Mouse (Mus musculus) layer of hippocampus, adult 9-11 months (tissue): ENCODE results near the gene Jak1.

Experiments used
- DNase-seq: peaks from one replicate; pipeline ENCODE4 v3.0.0; 2022

The Jak1 gene

DNA sequence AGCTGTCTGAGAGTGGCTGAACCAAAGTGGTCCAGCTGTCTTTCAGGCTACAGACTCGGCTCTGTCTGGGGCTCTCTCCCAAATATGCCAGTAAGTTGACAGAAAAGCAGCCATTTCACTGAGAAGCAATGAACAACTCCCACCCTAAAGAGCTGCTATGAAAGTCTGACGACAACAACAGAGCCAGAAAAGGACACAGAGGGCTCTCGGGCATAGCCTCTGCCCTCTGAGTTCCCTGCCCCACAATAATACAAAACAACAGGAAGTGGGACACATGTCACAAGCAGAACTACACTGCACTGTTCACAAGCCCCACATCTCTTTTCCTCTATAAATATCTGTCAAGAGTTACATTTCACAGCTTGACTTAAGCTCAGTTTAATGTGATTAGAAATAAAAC, 79.9 kb downstream of the Jak1 start:
- no peak for DNase-seq

DNA sequence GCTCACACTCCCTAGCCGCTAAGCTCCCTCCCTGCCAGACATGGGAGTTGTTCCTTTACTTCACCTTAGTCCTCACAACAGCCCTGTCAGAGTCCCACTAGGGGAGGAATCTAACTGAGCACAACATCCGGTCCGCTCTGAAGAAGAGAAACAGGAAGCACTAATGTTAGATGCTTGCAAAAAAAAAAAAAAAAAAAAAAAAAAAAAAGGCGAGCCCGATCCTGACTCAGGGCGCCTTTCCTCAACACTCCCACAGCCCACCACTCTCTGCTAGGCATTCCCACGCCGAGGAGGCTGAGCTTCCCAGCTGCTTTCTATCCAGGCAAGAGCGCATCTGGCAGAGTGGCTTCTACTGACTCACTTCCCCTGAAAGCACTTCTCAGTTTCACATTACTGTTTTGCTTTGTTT, 82.5 kb downstream of the Jak1 start:
- DNase-seq: no peak

DNA sequence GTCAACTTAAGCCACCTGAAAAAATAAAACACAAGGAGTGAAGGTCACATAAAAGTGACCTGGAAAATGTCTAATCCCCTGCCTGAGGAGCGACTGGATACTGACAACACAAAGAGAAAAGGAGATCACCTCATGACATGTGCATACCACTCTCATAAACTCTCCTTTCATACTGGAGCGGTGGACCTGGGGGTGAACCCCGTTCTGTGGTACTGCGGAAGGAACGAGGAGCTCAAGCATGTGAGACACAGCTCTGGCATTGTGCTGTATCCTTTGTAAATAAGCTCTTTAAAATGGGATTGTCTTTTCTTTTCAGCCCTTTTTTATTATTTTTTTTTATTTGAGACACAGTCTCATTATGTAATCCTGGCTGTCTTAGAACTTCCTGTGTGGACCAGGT, 84.4 kb downstream of the Jak1 start:
- DNase-seq: no peak

DNA sequence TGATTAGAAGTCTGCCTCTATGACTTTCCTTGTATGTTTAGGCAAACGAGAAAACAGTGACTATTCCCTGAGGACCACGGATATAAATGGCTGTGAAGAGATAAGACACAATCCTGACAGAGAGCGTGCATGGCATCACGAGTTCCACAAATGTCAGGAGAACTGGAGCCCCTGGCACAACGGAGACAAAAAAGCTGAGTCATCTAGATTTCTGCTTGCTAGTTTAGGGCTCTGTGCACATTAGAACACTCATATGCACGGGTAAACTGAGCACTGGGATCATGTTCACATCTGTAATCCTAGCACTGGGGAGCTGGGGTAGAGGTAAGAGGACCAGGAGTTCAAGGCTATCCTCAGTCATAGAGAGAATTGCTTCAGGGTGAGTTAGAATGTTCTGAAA, 85.2 kb downstream of the Jak1 start:
- no peak for DNase-seq

DNA sequence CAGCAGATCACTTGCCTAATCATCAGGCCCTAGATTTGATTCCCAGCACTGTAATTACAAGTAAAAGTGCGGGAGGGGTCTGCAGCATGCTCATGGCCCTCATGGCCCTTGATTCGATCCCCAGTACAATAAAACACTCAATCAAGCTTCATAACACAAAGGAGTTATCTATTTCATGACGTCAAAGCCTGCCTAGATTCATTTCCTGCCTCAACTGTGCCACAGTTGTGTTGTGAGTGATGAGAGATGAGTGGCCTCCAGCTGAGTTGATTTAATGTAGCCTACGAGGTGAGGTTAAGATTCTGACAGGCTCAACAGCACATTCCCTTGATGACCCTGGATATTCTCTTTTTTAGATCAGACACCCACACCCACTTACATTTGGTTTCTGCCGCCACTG, 86.0 kb downstream of the Jak1 start:
- DNase-seq: no peak

DNA sequence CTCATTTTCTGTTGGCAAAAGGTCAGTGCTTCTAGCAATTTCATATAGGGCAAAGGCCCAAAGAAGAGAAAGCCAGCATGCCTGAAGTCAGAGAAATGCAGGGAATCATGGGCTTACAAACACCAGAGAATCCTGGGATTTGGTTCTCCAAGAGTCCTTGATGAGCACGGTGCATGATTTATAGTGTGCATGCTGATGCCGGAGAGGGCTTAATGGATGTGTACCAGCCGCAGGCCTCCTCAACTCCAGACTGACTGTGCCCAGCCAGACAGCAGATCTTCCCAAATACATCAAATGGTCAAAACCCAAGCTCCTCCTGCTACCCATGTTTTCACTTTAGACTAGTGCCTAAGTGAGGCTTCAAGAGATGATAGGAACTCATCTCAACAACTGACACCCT, 87.3 kb downstream of the Jak1 start:
- no peak for DNase-seq

DNA sequence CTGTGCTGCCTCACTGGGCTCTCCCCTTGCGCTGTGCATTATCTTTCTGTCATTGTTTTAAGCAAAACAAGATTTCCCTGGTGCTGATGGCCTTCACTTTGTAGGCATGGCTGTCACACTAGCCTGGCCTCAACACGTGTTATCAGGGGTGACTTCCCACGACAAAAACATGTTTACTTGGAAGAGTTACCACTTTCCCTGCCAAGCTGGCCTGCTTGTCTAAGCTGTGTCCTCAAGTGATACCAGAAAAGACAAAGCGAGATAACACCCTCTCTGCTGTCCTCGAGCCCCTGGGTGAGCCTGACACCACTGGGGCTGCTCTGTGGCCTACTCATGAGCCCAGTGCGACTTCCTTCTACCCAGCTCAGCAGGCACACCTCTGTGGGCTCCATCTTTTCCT, 89.0 kb downstream of the Jak1 start:
- no peak for DNase-seq

DNA sequence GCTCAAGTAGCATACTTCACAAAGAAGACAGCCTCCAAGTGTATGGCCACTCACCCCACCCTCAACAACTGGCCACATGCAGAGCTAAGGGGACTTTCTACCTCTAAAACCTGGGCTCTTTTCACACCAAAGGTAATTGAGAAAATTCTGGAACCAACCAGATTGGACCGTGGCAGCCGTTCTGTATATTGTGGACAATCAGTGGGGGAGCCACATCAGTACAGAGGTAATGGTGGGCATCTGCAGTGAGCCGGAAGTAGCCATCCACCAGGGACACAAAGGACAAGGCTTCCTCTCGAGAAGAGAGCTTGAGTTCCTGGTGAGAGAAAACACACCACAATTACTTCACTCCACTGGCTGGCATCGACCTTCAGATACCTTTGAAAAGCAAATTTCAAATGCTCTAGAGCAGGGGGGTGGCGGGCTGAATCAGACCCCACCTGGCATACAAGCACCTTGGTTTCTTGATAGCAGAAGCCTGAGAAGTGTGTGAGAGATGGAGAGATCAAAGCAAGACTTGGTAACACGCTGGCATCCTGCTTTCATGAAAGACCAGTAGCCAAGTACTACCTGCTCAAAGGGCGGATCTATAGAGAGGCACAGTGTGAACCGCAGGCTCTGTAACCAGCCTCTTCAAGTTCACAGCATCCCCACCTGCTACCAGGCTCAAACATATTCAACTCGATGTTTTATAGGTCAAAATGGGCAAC, 90.0 kb downstream of the Jak1 start:
- DNase-seq: no peak

DNA sequence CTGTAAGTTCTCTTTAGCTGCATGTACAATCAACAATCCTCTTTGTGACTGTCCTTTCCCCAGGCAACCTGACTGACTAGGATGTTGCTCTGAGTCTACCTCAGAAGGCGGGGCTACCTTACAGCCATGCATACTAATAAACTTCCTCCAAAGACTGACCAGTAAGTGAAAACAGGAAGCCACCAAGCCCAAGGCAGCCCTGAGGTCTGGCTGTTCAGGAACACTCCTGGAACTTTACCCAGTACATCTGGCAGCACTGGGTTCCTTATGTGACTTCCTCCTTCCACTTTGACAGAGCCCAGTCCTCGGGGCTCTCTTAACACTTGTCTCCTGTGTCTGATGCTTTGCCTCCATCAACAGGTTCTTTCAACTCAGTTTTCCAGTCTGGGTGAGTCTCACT, 92.3 kb downstream of the Jak1 start:
- peak; percentile 34 for DNase-seq

DNA sequence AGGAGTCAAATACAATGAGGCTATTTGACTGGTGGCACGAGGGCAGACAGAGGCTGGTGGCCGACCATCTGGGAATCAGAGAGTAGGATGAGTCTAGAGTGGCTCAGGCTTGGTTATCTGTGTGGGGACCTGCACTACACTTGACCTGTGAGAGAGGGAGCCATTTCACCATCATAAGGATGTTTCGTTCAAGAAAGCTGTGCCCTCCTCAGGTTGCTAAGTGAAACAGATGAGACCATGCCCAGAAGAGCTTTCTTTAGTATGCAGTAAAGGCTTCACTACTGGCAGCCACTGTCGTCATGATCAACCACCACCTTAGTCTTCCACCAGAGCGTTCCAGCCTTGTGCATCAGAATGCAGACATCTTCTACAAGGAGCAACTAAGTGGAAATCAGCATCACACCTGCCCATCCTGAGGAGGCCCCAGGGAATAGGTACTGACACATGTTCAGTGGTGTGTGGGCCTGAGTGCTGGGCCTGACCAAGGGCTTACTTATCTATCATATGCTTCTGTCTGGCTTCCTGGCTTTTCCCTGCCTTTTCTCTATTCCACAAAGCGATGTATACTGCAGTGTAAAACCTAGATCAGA, 96.8 kb downstream of the Jak1 start:
- DNase-seq: peak; percentile 58

DNA sequence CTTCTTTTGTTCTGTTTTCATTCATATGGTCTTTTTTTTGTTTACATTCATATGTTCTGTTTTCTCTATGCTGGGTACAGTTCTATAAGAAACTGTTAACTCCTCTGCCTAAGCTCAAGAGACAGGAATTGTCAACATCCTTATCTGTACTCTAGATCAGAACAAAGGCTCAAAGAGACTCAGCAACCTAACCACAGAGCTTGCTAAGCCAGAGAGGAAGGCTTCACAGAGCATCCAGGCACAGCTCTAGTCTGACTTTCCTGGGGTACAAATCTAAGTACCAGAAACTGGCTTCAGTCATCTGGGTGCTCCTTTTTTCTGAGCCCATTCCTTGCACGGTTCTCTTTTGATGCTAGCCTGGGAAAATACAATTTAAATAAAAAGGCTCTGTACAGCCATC, 97.3 kb downstream of the Jak1 start:
- DNase-seq: no peak

DNA sequence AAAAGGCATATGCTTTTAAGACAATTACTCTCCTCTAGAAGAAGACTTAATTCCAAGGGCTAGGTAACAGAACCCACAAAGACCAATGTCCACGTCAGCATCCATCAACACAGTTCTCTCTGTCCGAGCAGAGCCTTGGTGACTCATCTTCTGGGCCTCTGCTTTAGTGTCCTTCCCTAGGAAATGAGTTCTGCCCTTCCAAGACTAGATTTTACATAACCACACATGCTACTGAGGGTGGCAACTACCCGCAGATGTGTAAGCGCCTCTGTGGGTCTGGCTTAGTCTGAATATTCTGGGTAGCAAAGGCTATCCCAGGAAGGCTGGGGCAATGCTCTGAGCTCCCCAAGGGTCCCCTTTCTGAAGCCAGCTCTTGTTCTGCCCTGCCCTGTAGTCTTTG, 99.3 kb downstream of the Jak1 start:
- DNase-seq: no peak

DNA sequence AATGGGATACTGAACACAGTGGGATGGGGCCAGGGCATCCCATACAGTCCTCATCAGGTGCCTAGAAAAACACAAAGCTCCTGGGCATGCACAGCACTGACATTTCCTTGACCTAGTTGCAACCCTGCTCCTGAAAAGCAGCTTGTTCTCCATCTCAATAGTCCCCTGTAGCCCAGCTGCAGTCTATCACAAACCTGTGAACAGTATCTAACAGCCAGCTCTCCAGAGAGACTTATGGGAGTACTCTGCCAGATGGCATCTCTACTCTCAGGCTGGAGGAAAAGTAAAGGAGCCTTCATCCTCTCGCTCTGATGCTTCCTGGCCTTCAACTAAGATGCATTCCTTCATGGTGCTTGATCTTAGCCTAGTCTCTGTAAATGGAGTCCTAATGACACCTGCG, 100.4 kb downstream of the Jak1 start:
- DNase-seq: no peak

DNA sequence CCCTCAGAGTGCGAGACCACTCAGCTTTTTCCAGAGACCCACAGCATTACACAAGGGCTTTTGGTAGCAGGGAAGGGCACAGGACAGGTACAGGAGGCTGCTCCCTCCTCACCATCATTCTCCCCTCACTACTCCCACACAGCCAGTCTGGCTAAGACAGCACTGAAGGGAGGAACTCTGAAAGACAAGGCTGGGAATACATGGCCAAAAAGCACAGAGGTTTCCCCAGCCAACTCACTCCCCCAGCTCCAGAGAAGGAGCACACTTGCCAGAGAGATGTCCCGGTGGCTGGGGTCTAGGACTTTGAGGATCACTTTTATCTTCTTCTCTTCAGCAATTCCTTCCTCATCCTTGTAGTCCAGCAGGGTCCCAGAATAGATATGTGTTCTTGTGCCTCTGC, 100.9 kb downstream of the Jak1 start:
- no peak for DNase-seq

DNA sequence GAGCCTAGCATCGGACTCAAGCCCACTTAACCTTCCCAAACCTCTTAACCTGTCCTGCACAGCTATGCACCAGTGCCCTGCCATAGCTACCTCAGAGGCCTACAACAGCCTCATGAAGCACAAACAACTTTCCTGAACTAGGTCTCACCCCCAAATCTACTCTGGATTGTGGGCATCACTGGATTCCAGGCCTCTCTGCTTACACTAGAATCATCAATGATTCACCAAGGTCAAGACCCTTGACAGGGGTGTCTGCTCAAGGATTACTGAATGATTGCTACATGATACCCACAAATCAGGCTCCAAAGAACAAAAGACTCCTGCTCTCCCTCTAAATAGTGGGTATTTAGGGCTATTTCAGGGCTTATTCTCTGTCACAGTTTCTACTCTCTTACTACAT, 104.3 kb downstream of the Jak1 start:
- DNase-seq: no peak

DNA sequence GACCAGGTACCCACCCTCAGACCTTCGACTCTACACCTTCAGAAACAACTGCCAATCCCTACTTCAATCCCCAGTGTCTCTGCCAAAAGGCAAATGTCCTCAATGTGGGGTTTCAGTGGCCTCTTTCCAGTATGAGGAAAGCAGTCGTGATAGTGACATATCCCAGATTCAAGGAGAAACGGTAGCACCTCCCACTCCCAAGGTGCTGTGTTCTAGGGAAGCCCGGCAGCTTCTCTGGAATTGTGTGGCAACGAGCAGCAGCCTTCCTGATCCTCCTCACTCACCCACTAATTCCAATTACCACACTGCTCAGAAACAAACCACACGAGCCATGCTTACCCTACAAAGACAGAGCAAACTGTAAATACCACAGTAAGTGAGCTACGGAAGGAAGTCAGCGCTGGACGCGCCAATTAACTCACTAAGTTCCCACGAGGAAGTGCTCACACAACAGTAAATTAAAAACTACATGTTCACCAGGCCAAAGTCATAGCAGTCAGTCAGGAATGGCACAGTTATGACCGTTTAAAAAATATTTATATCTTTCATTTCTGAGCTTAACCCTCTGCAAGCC, 105.8 kb downstream of the Jak1 start:
- DNase-seq: no peak

DNA sequence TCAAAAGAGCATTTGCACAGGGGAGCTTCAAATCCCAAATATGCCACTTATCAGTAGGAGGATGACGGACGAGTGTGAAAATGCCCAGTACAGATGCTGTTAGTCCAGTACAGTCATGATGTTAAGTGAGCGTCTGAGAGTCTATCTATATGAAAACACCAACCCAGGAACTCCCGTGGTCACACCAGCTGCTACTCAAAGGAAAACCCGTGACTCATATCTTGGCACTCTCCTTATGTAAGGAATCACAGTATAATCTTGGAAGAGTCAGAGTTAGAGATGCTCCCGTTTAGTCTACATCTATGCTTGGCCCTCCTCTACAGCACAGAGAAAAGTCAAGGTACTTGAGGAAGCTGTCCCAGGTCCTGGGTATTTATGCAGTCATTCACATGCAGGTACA, 106.8 kb downstream of the Jak1 start:
- DNase-seq: peak; percentile 63

DNA sequence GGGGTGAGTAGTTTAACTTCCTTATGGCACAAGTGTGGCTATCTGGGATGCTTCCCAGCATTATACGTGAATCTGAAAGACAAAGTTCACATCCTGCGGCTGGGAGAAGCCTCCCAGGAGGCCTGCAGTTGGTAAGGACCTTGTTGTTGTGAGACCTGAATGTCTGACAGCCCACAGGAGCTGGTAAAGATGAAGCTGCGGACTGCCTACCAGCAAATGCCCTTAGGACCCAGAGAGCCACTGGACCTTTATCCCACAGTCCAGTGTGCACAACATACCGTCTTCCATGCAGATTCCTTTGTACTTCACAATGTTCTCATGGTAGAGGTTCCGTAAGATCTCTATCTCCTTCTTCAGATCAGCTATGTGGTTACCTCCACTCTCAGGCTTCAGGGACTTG, 107.6 kb downstream of the Jak1 start:
- no peak for DNase-seq

DNA sequence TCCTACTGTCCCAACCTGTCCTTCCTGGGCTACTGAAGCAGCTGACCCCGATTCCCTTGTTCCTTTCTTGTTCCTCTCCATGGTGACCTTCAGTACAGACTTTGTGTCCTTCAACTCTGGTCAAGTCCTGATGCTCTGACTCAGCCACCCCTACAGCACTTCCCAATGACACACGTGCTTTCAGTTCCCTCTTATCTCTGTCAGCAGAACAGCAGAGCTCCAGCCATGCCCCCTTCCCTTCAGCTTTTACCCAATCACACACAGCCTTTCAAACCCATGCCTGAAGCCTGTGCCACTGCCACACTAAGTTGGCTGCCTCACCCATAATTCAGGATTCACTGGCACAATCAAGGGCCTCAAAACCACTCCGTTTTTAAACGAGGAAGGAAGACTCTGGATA, 109.5 kb downstream of the Jak1 start:
- no peak for DNase-seq

DNA sequence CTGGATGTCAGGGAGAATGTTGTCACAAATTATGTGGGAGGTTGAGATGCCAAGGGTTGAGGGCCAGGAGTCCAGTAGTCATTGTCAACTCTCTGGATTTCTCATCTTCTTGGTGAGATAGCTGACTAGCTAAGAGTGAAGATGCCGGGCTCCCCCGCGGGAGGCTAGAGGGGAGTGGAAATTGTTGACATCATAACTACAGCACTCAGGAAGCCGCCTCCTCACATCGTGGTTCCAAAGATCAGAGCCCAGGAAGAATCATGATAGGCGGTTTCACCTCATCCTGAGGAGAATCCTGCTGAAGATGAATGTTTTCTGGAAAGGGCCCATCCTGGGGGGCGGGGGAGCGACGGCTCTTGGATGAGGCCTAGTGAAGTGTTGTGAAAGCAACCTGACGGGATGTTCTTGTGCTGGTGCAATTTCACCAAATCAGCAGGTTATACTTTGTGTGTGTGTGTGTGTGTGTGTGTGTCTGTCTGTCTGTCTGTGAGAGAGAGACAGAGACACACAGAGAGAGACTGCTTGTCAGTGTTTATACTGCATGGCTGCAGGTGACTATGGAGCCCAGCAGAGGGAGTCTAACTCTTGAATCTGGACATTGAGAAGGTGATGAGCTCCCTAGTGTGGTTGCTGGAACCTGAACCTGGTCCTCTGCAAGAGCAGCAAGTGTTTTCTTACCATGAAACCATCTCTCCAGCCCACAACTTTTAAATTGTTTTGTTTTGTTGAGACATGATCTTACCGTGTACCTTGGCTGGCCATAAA, 118.0 kb downstream of the Jak1 start:
- no peak for DNase-seq

DNA sequence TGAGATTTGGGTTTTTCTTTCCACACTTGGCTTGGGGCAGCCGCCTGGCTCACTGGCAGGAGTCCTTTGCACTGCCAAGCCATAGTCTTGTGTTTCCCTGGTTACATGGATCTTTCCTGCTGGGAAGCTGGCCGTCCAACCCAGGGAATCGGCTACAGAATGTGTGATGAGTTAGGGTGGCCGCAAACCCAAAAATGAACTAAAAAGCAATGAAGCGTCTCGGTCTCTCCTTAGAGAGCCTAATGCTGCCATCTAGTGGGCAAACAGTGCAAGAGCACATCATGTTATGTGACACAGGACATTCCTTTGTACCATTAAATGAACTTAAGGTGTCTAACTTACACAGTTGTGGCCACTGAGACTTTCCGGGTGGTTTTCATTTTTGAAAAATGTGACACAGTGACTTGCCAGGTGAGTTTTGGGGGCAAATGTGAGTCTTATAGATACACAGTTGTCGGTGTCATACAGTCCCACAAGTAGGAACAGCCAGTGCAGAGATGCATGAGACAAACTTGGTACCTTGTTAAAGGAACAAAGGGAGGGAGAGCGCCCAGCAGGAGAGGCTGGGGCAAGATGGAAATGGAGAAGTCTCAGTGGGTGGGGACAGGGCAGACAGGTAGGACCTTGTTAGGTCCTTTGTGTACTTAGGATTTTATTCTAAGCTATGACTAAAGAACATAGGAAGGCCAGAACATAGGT, 118.9 kb downstream of the Jak1 start:
- peak; percentile 83 for DNase-seq

DNA sequence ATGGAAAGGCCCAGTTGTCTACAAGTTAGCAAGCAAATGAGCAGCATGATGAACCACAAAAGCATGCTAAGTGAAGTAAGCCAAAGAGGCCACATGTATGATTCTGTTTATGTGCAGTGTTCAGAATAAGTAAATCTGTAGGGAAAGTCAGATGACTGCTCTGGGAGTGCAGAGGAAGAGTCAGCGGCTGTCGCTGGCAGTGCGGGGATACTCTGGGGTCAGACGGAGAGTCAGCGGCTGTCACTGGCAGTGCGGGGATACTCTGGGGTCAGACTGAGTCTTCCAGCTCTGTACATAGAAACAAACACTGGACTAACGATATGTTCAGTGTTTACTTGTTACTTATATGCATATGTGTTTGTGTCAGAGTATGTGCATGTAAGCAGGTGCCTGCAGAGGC, 120.3 kb downstream of the Jak1 start:
- no peak for DNase-seq

DNA sequence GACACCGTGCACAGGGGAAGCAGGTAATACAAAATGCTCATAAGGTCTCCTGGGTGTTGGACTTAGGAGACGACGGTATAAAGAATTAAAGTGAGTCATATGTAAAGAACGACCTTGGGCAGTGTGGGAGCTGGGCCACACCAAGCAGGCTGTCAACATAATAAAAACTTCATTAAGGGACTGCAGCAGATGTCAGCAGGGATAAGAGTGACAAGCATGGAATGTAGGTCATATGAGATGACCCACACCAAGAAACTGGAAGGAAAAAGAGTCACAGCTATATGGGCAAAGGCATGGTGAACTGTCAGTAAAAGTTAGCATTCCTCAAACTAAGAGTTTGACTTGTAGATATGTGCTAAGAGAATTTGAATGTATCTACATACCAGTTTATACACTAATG, 120.7 kb downstream of the Jak1 start:
- DNase-seq: no peak

DNA sequence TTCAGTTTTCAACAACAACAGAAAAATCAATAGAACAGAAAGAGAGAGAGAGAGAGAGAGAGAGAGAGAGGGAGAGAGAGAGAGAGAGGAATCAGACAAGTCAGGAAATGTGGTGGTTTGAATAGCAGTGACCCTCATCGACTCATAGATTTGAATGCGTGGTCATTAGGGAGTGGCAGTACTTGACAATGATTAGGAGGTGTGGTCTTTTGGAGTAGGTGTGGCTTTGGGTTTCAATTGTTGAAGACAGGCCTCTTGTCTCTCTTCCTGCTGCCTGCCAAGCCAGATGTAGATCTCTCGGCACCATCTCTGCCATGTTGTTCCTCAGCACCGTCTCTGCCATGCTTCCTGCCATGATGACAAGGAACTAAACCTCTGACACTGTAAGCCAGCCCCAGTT, 121.2 kb downstream of the Jak1 start:
- DNase-seq: no peak
